Mouse (Mus musculus): ENCODE data around the gene Ing3.

The Ing3 gene

GRCm38 (mm10) chr6:21949226-21949731 is at the start of gene Ing3:
Ing3 (plus strand) TSS chr6:21949571.
- DNase-seq: peak; percentile 98

- DNase-seq: no peak
Observed at GRCm38 (mm10) chr6:21909720-21910119, 39.7 kb upstream of the Ing3 start.

GRCm38 (mm10) chr6:21910804-21911203 is 38.6 kb upstream of the Ing3 start:
- DNase-seq: no peak

DNA sequence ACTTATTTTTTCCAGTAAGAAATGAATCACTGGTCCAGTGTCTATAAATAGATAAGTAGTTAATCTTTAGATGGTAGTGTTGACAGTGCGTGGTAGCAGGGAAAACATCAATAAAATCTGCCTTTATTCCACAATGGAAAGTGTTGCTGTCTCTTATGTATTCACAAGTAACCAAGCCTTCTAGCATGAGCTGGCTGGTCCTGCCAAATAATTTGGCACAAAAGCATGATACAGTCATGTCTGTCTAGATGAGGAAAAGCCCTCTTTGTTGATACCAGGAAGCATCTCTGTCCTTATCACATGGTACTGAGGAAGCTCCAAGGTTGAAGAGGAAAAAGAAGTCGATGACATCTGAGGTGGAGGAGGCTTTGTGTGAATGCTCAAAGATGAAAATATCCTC is 32.8 kb upstream of the Ing3 start:
- DNase-seq: no peak

DNA sequence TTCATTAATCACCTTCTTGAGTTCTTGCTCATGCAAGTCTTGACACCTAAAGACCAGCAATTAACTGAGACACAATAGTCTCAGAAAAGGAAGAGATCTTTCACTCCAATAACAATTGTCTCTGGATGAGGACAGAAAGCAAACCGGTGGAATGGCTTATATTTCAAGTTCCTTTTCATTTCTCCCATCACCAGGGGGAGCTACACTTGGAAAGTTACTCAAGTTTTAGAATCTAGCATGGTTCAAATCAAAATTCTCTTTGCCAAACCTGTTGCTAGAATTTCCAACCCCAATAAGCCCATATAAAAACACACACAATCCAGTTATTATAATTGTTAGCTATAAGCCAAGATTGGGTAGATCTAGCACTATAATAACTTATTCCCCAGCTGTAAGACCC is 25.2 kb upstream of the Ing3 start:
- no peak for DNase-seq

GRCm38 (mm10) chr6:21937981-21938635 is 11.3 kb upstream of the Ing3 start:
- no peak for DNase-seq

DNA sequence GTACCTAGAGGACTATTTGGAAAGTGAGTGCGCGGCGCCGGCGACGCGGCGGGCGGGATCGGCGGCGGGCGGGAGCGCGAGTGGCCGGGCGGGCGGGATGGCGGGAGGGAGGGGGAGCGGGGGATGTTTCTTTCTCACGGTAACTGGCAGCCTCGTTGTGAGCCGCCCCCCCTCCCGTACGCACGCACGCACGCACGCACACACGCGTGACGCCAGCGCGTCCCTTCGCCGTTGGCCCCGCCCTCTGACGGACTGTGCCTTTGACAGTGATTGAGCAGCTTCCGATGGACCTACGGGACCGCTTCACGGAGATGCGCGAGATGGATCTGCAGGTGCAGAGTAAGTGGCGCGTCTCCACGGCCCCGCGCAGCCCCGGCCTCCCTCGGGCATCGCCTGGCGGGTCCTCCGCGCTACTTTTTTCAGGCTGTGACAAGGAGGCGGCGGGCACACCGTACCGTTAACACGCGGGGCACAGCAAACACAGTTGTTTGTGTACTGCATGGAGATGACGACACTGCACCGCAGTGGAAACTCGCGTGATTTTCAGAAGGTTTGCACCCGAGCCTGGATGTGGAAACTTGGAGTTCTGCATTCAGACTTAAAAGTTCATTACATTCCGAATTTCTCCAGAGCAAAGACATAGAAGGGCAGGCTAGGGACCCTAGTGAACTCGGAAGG is 539 bp downstream of the Ing3 start:
- peak; percentile 97 for DNase-seq

DNA sequence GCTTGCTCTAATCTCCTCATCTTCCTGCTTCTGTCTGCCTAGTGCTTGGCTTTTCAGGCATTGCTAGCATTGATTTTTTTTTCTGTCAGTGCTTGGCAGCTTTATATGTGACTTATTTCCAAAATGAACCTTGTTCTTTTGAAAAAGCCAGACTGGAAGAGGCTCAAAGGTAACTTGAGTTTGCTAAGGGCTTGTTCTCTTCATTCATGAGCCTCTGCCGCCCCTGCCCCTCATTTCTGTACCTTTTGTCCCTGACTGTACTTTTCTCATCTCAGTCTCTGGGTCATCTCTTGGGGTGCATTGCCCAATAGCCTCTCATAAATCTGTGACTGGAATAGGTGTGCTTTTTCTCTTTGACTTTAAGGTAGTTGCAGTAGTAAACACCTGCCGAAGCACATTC is 1.3 kb downstream of the Ing3 start:
- no peak for DNase-seq

- DNase-seq: no peak
Observed at GRCm38 (mm10) chr6:21955468-21955867, 6.1 kb downstream of the Ing3 start.

GRCm38 (mm10) chr6:21958922-21959321 is 9.6 kb downstream of the Ing3 start:
- DNase-seq: no peak

GRCm38 (mm10) chr6:21959909-21960308 is 10.5 kb downstream of the Ing3 start:
- no peak for DNase-seq

- DNase-seq: no peak
Observed at GRCm38 (mm10) chr6:21977532-21977931, 28.2 kb downstream of the Ing3 start.

- DNase-seq: no peak
Observed at GRCm38 (mm10) chr6:21981114-21981513, 31.7 kb downstream of the Ing3 start.

DNA sequence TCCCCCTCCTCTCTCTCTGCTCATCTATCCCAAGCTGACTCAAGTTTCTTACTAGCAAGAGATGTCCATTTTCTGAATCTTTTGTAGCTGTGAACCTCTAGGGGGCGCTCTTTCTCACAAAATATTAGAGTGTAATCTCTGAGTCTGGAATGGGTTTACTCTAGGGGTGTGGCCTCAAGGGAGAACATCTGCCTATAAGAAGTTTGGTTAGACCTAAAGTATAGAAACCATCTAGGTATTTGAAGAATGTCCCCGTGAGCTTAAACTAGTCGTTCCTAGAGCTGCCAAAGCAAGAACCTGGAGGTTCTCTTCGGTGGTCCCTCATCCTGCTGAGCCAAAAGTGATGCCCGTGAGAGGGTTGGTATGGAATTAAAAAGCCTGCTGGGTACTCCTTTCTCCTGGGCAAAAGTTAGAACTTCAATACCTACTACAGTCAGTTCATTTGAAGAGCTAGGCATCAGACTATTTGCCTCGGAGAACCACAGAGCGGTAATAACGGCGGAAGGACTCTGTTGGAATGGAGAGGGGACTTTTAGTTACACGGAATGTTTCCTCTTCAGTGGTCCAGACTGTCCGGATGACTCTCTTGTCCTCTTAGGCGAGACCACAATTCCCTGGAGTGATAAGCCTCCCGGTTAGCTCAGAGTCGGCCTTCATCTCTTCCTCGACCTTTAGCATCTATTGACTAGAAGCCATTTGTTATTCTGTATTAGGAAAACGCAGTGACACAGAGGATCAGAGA is 35.8 kb downstream of the Ing3 start:
- peak; percentile 13 for DNase-seq

GRCm38 (mm10) chr6:21985732-21986540 is 36.6 kb downstream of the Ing3 start, which contains the start of gene Cped1:
Cped1 (plus strand) TSS chr6:21985916.
- DNase-seq: peak; percentile 11

DNA sequence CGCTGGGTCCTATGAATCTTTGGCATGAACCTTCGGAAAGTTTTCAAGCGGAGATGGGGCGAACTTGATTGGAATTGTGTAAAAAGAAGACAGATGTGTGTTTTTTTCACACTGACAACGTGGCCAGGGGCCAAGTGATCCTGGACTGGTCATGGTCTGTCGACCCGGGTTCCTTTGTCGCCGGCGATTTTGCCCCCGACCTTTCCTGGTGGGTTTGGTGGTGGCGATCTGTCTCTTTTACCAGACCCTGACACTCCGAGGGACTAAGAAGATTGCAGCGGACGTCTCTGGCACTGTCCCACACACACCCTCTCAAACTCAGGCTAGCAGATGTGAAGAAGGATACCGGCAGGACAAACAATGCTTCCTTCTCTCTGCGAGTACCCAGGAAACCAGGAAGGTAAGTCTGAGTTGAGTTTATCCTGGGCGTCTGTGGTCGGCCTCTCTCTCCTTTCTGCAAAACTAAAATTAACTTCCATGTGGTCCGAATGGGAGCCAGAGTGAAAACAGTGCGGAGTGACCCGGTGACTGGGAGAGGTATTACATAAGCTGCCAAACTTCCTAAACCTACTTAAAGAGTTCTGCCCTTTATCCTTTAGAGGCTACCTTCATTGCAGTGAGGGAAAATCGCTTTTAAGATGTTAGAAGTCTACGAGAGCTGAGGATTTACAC is 37.4 kb downstream of the Ing3 start:
- DNase-seq: no peak

- no peak for DNase-seq
Observed at GRCm38 (mm10) chr6:21987554-21987953, 38.2 kb downstream of the Ing3 start.

- no peak for DNase-seq
Observed at GRCm38 (mm10) chr6:21988296-21988695, 38.9 kb downstream of the Ing3 start.

DNA sequence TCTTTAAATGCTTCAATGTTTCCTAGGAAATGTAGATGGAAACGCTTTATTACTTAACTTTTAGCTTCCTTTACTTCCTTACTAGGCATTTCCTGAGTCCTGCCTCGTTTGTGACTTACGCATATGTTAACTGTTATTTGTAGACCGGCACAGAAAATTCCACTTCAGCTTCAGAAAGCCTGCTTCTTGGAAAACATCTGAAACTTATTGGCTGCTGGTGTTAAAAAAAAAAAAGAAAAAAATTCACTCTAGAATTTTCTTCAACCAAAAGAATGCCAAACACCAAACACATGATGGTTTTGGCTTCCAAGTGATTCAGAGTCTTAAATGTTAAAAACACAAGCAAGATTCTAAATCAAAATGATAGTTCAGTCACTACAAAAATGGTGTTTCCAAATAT is 39.7 kb downstream of the Ing3 start:
- no peak for DNase-seq

DNA sequence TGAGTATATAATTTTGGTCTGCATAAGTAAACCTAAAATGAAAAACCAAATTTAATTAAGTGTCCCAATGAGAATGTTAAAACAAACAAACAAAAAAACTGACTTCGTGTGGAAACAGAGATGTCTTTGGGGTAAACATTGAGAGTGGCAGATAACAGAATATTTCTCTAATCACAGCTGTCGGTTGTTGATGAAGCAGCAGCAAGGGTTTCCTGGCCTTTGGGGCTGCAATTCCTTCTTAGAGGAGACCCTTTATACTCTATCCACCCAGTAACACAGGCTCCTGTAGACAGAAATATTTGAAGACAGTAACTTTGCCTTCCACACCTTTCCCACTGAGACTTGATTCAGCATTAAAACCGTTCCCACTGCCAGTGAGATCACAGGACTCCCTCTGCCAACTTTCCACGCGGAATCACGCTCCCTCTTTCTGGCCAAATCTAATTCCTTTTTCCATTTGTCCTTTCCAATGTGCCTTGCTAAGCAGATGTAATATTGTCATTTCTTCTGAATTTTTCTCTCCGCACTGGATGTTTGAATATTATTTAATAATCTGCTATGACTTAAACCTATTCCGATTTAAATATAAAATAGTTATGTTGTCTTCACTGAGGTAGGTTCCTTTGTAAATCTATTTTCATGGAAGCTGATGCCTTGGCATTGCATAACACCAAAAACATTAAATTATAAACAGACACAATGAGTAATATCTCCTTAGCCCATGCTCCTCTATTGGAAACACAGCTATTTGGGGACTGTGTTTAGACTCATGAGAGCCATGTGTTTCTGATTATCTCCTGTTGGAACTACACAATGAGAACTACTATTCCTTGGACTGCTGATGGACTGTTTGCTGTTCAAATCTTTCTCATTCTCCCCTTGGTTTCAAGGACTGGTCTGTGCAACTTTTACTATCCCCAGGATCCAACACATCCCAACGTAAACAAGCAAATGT is 41.1 kb downstream of the Ing3 start:
- DNase-seq: no peak

GRCm38 (mm10) chr6:21991151-21991550 is 41.8 kb downstream of the Ing3 start:
- no peak for DNase-seq
